Mouse (Mus musculus): ENCODE data around the gene Pik3r4. TPM values are rescaled to one million over a fixed set of nuclear protein-coding genes. Genes with fewer than 3 reads are reported as not detected.

Gene Pik3r4
- total and polyA plus RNA-seq, 2 experiments: 10.0 to 14.1 TPM

- Histone ChIP-seq H3K27ac (replicated peaks; ENCODE audit: insufficient read depth, low read depth, low read length) (no peak overlapping the region), H3K4me1 (ENCODE audit: control insufficient read depth, insufficient read depth, low read length) (no peaks in the 10 kb centered on the region), H3K9ac (ENCODE audit: low read depth, low read length) (no peak overlapping the region), H3K36me3 (ENCODE audit: control insufficient read depth, insufficient read depth, low read length) (peaks cover 24% of the 10 kb centered on the region; the same call in 1 of the 2 replicates), H3K4me3 (ENCODE audit: insufficient read depth, low read depth, low read length) (no peak overlapping the region), H3K27me3 (ENCODE audit: control insufficient read depth, insufficient read depth, low read length) (no peaks in the 10 kb centered on the region), H3K79me2 (ENCODE audit: control insufficient read depth, insufficient read depth, low read length) (no peaks in the 10 kb centered on the region)
- TF ChIP-seq CTCF (IDR thresholded peaks at IDR 0.05; ENCODE audit: low read depth, low read length) (no peak), POLR2A (IDR thresholded peaks at IDR 0.05; ENCODE audit: extremely low read depth, insufficient read depth, low read length) (no peak)
- DNase-seq (ENCODE audit: extremely low read depth, low read depth, low spot score): no peak
- WGBS: 92% methylated on average over 7 of the region's 7 CpGs
Observed at GRCm38 (mm10) chr9:105689485-105689884, 46.7 kb downstream of the Pik3r4 start.

DNA sequence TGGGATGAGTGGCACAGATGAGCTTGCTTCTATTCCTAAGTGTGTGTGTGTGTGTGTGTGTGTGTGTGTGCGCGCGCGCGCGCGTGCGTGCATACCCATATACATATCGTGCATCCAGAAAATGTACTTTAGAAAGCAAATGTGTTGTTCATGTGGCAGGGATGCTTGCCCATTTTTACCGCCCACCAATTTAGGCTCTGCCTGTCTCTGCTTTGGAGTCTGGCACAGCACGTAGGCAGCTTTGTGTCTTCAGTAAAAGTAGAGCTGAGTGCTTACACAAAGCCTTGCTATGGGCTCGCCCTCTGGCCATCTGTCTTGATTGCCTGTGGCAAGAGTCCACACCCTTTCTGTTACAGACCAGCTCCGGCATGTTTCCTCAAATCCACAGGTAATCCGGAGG, 49.7 kb downstream of the Pik3r4 start:
- Histone ChIP-seq H3K4me3 (ENCODE audit: insufficient read depth, low read depth, low read length) (no peak overlapping the region), H3K79me2 (ENCODE audit: control insufficient read depth, insufficient read depth, low read length) (no peaks in the 10 kb centered on the region), H3K27me3 (ENCODE audit: control insufficient read depth, insufficient read depth, low read length) (no peaks in the 10 kb centered on the region), H3K4me1 (ENCODE audit: control insufficient read depth, insufficient read depth, low read length) (no peaks in the 10 kb centered on the region), H3K36me3 (ENCODE audit: control insufficient read depth, insufficient read depth, low read length) (peaks cover 5% of the 10 kb centered on the region; the same call in 1 of the 2 replicates), H3K27ac (replicated peaks; ENCODE audit: insufficient read depth, low read depth, low read length) (no peak overlapping the region), H3K9ac (ENCODE audit: low read depth, low read length) (no peak overlapping the region)
- WGBS: 93% methylated on average over 14 of the region's 14 CpGs
- no peak for DNase-seq (ENCODE audit: extremely low read depth, low read depth, low spot score)
- no peak for TF ChIP-seq CTCF (IDR thresholded peaks at IDR 0.05; ENCODE audit: low read depth, low read length)
- no peak for TF ChIP-seq POLR2A (IDR thresholded peaks at IDR 0.05; ENCODE audit: extremely low read depth, insufficient read depth, low read length)

DNA sequence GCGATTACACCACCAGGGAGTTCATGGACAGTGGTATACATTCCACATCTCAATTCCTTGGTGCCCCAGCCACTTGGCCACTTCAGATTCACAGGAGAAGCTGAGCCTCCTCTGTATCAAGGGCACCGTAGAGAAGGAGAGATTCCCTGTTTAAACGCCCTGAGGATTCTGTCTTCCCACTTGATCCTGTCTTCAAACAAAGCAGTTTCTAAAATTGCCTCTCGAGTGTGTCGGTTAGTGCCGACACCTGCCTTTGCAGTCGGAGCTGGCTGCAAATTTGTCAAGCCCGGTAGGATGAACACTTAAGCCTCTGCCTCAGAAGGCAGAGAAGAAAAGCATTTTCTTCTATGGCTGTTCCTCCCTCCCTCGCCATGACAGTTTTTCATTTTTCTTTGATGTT, 50.3 kb downstream of the Pik3r4 start:
- no peaks in the 10 kb centered on the region for H3K79me2 ChIP-seq (ENCODE audit: control insufficient read depth, insufficient read depth, low read length)
- TF ChIP-seq POLR2A (IDR thresholded peaks at IDR 0.05; ENCODE audit: extremely low read depth, insufficient read depth, low read length) (no peak), CTCF (IDR thresholded peaks at IDR 0.05; ENCODE audit: low read depth, low read length) (no peak)
- no peaks in the 10 kb centered on the region for H3K27me3 ChIP-seq (ENCODE audit: control insufficient read depth, insufficient read depth, low read length)
- H3K9ac ChIP-seq (ENCODE audit: low read depth, low read length): no peak overlapping the region
- 90% methylated on average over 9 of the region's 9 CpGs for WGBS
- no peak for DNase-seq (ENCODE audit: extremely low read depth, low read depth, low spot score)
- no peaks in the 10 kb centered on the region for H3K4me1 ChIP-seq (ENCODE audit: control insufficient read depth, insufficient read depth, low read length)
- no peak overlapping the region for H3K27ac ChIP-seq (replicated peaks; ENCODE audit: insufficient read depth, low read depth, low read length)
- H3K4me3 ChIP-seq (ENCODE audit: insufficient read depth, low read depth, low read length): no peak overlapping the region
- no peaks in the 10 kb centered on the region for H3K36me3 ChIP-seq (ENCODE audit: control insufficient read depth, insufficient read depth, low read length)

- 2% methylated on average over 5 of the region's 5 CpGs for WGBS
- TF ChIP-seq CTCF (IDR thresholded peaks at IDR 0.05; ENCODE audit: low read depth, low read length) (peak; percentile 88), POLR2A (IDR thresholded peaks at IDR 0.05; ENCODE audit: extremely low read depth, insufficient read depth, low read length) (no peak)
- Histone ChIP-seq H3K9ac (ENCODE audit: low read depth, low read length) (no peak overlapping the region), H3K79me2 (ENCODE audit: control insufficient read depth, insufficient read depth, low read length) (no peaks in the 10 kb centered on the region), H3K27me3 (ENCODE audit: control insufficient read depth, insufficient read depth, low read length) (no peaks in the 10 kb centered on the region), H3K36me3 (ENCODE audit: control insufficient read depth, insufficient read depth, low read length) (no peaks in the 10 kb centered on the region), H3K4me1 (ENCODE audit: control insufficient read depth, insufficient read depth, low read length) (no peaks in the 10 kb centered on the region), H3K4me3 (ENCODE audit: insufficient read depth, low read depth, low read length) (no peak overlapping the region), H3K27ac (replicated peaks; ENCODE audit: insufficient read depth, low read depth, low read length) (no peak overlapping the region)
- DNase-seq (ENCODE audit: extremely low read depth, low read depth, low spot score): peak; percentile 46
Observed at GRCm38 (mm10) chr9:105693854-105694253, 51.1 kb downstream of the Pik3r4 start.

GRCm38 (mm10) chr9:105696818-105697564, 54.2 kb downstream of the Pik3r4 start:
- Histone ChIP-seq H3K27ac (replicated peaks; ENCODE audit: insufficient read depth, low read depth, low read length) (no peak overlapping the region), H3K36me3 (ENCODE audit: control insufficient read depth, insufficient read depth, low read length) (no peaks in the 10 kb centered on the region), H3K79me2 (ENCODE audit: control insufficient read depth, insufficient read depth, low read length) (no peaks in the 10 kb centered on the region), H3K27me3 (ENCODE audit: control insufficient read depth, insufficient read depth, low read length) (no peaks in the 10 kb centered on the region), H3K4me1 (ENCODE audit: control insufficient read depth, insufficient read depth, low read length) (no peaks in the 10 kb centered on the region), H3K4me3 (ENCODE audit: insufficient read depth, low read depth, low read length) (no peak overlapping the region), H3K9ac (ENCODE audit: low read depth, low read length) (no peak overlapping the region)
- WGBS: 74% methylated on average over 7 of the region's 7 CpGs
- DNase-seq (ENCODE audit: extremely low read depth, low read depth, low spot score): no peak
- no peak for TF ChIP-seq CTCF (IDR thresholded peaks at IDR 0.05; ENCODE audit: low read depth, low read length)
- TF ChIP-seq POLR2A (IDR thresholded peaks at IDR 0.05; ENCODE audit: extremely low read depth, insufficient read depth, low read length): no peak

DNA sequence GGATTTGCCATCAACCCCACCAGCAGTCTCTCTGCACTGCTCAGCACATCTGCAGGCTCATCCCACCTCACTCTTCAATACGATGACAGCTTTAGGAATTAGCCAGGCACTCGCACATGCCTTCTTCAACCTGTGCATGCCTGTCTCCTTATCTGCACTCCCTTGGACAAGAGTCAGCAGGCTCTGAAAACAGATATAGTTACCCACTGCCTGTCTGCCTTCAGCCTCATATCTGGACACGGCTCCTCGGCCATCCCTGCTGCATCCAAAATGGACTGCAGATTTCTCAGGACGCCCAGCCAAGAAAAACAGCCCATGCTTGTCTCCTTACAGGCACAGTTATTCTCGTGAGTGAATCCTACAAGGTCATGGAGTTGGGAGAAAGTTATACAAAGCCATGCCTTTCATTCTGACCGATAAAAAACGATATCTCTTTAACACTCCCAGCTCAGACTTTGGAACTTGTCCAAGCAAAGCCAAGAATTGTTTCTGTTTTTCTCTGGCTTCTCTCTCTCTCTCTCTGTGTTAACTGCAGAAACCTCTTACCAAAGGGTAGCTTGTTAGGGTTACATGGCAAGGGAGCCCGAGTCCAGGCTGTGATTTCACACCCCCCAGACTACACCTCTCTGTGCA, 55.1 kb downstream of the Pik3r4 start:
- peak; percentile 13 for DNase-seq (ENCODE audit: extremely low read depth, low read depth, low spot score)

More for the DNA sequence above, 55.1 kb downstream of the Pik3r4 start:
- Histone ChIP-seq H3K27me3 (ENCODE audit: control insufficient read depth, insufficient read depth, low read length) (no peaks in the 10 kb centered on the region), H3K27ac (replicated peaks; ENCODE audit: insufficient read depth, low read depth, low read length) (no peak overlapping the region), H3K36me3 (ENCODE audit: control insufficient read depth, insufficient read depth, low read length) (no peaks in the 10 kb centered on the region), H3K4me1 (ENCODE audit: control insufficient read depth, insufficient read depth, low read length) (no peaks in the 10 kb centered on the region), H3K79me2 (ENCODE audit: control insufficient read depth, insufficient read depth, low read length) (no peaks in the 10 kb centered on the region), H3K4me3 (ENCODE audit: insufficient read depth, low read depth, low read length) (no peak overlapping the region), H3K9ac (ENCODE audit: low read depth, low read length) (no peak overlapping the region)
- 62% methylated on average over 9 of the region's 9 CpGs for WGBS
- TF ChIP-seq CTCF (IDR thresholded peaks at IDR 0.05; ENCODE audit: low read depth, low read length) (no peak), POLR2A (IDR thresholded peaks at IDR 0.05; ENCODE audit: extremely low read depth, insufficient read depth, low read length) (no peak)
